Mouse (Mus musculus): ENCODE results near the gene Mvp. TPM values are rescaled to one million over a fixed set of nuclear protein-coding genes. Genes with fewer than 3 reads are reported as not detected.
A peak's percentile ranks its signal among the peaks of the same experiment; 100 is the strongest.

Gene Mvp
- polyA plus RNA-seq, 1 experiment = 8.3 TPM

- no peak for DNase-seq (ENCODE audit: extremely low spot score in 1 of 2, low spot score in 1 of 2)
These were observed 62.7 kb downstream of the Mvp start for GRCm38 (mm10) chr7:126951741-126952140.

- peak in 1 of 2 experiments; percentile 59 for DNase-seq (ENCODE audit: extremely low spot score in 1 of 2, low spot score in 1 of 2)
These were observed 63.5 kb downstream of the Mvp start for GRCm38 (mm10) chr7:126950647-126951615.

GRCm38 (mm10) chr7:126949793-126950646 lies 64.4 kb downstream of the Mvp start, which contains the start of gene Sez6l2:
Gene Sez6l2 (plus strand): TSS chr7:126950563.
- DNase-seq (ENCODE audit: extremely low spot score in 1 of 2, low spot score in 1 of 2) = peak; percentile 70 to 85

GRCm38 (mm10) chr7:126949403-126949792 lies 65.0 kb downstream of the Mvp start, which contains the start of gene Asphd1:
Gene Asphd1 (minus strand): TSS chr7:126949582.
- peak; percentile 45 to 74 for DNase-seq (ENCODE audit: extremely low spot score in 1 of 2, low spot score in 1 of 2)

- DNase-seq (ENCODE audit: extremely low spot score in 1 of 2, low spot score in 1 of 2) = no peak
These were observed 65.8 kb downstream of the Mvp start for GRCm38 (mm10) chr7:126948626-126949025.

- DNase-seq (ENCODE audit: extremely low spot score in 1 of 2, low spot score in 1 of 2) = peak in 1 of 2 experiments; percentile 30
These were observed 67.9 kb downstream of the Mvp start for GRCm38 (mm10) chr7:126946530-126946929.

GRCm38 (mm10) chr7:126941801-126942200 lies 72.6 kb downstream of the Mvp start:
- peak in 1 of 2 experiments; percentile 42 for DNase-seq (ENCODE audit: extremely low spot score in 1 of 2, low spot score in 1 of 2)

GRCm38 (mm10) chr7:126941171-126941570 lies 73.2 kb downstream of the Mvp start:
- DNase-seq (ENCODE audit: extremely low spot score in 1 of 2, low spot score in 1 of 2) = no peak

Other genes with a start within 250 kb of the Mvp start
- 4.4 and 6.4 TPM in 2 replicates for gene Gdpd3, start 248.3 kb downstream of the Mvp start, polyA plus RNA-seq (2012; rRNA removed)
- gene Ypel3, start 237.7 kb downstream of the Mvp start, polyA plus RNA-seq (2012; rRNA removed) = 439 and 535 TPM in 2 replicates
- gene Tbx6, start 233.1 kb downstream of the Mvp start, polyA plus RNA-seq (2012; rRNA removed) = 1.4 and 1.9 TPM in 2 replicates
- 84.5 and 85.1 TPM in 2 replicates for gene Ppp4c, start 222.1 kb downstream of the Mvp start, polyA plus RNA-seq (2012; rRNA removed)
- 130 and 142 TPM in 2 replicates for gene Fam57b, start 217.0 kb downstream of the Mvp start, polyA plus RNA-seq (2012; rRNA removed)
- gene 4930451I11Rik, start 183.0 kb downstream of the Mvp start, polyA plus RNA-seq (2012; rRNA removed) = 0.53 TPM in 1 of 2 replicates, not detected in the other
- 35.1 and 44.5 TPM in 2 replicates for gene Doc2a, start 167.2 kb downstream of the Mvp start, polyA plus RNA-seq (2012; rRNA removed)
- gene Hirip3, start 152.6 kb downstream of the Mvp start, polyA plus RNA-seq (2012; rRNA removed) = 89.0 and 92.5 TPM in 2 replicates
- gene Ino80e, start 152.2 kb downstream of the Mvp start, polyA plus RNA-seq (2012; rRNA removed) = 56.0 and 58.8 TPM in 2 replicates
- 105 and 110 TPM in 2 replicates for gene Taok2, start 129.9 kb downstream of the Mvp start, polyA plus RNA-seq (2012; rRNA removed)
- gene Tmem219, start 91.7 kb downstream of the Mvp start, polyA plus RNA-seq (2012; rRNA removed) = 27.7 and 30.9 TPM in 2 replicates
- 163 and 171 TPM in 2 replicates for gene Kctd13, start 85.7 kb downstream of the Mvp start, polyA plus RNA-seq (2012; rRNA removed)
- 46.4 and 54.9 TPM in 2 replicates for gene Asphd1, start 65.0 kb downstream of the Mvp start, polyA plus RNA-seq (2012; rRNA removed)
- gene Sez6l2, start 64.1 kb downstream of the Mvp start, polyA plus RNA-seq (2012; rRNA removed) = 175 and 194 TPM in 2 replicates
- 224 and 230 TPM in 2 replicates for gene Cdipt, start 38.7 kb downstream of the Mvp start, polyA plus RNA-seq (2012; rRNA removed)
- 0.80 and 1.0 TPM in 2 replicates for gene Cdiptos, start 38.5 kb downstream of the Mvp start, polyA plus RNA-seq (2012; rRNA removed)
- 1.7 and 2.4 TPM in 2 replicates for gene Pagr1b, start 1.9 kb upstream of the Mvp start, polyA plus RNA-seq (2012; rRNA removed)
- gene Pagr1a, start 2.7 kb upstream of the Mvp start, polyA plus RNA-seq (2012; rRNA removed) = 30.0 and 42.3 TPM in 2 replicates
- gene Gm42742, start 6.5 kb upstream of the Mvp start, polyA plus RNA-seq (2012; rRNA removed) = 95.5 and 113 TPM in 2 replicates
- 227 and 259 TPM in 2 replicates for gene Prrt2, start 6.6 kb upstream of the Mvp start, polyA plus RNA-seq (2012; rRNA removed)
- gene Maz, start 12.4 kb upstream of the Mvp start, polyA plus RNA-seq (2012; rRNA removed) = 165 and 186 TPM in 2 replicates
- 6.0 and 7.4 TPM in 2 replicates for gene Kif22, start 27.9 kb upstream of the Mvp start, polyA plus RNA-seq (2012; rRNA removed)
- gene Zg16, start 72.7 kb upstream of the Mvp start, polyA plus RNA-seq (2012; rRNA removed) = 0.16 and 0.23 TPM in 2 replicates
- 2.3 and 2.9 TPM in 2 replicates for gene AI467606, start 76.7 kb upstream of the Mvp start, polyA plus RNA-seq (2012; rRNA removed)
- 0.86 TPM in 2 replicates for gene Qprt, start 107.6 kb upstream of the Mvp start, polyA plus RNA-seq (2012; rRNA removed)
- gene Spn, start 123.2 kb upstream of the Mvp start, polyA plus RNA-seq (2012; rRNA removed) = 0.15 and 0.16 TPM in 2 replicates
- 97.1 and 102 TPM in 2 replicates for gene Cd2bp2, start 181.4 kb upstream of the Mvp start, polyA plus RNA-seq (2012; rRNA removed)
- 60.3 and 77.8 TPM in 2 replicates for gene Tbc1d10b, start 193.8 kb upstream of the Mvp start, polyA plus RNA-seq (2012; rRNA removed)
- gene Mylpf, start 194.3 kb upstream of the Mvp start, polyA plus RNA-seq (2012; rRNA removed) = 1.6 and 3.0 TPM in 2 replicates
- 13.5 and 13.8 TPM in 2 replicates for gene Zfp553, start 218.4 kb upstream of the Mvp start, polyA plus RNA-seq (2012; rRNA removed)
- gene Sept1, start 218.5 kb upstream of the Mvp start, polyA plus RNA-seq (2012; rRNA removed) = 10.2 and 13.3 TPM in 2 replicates
- 120 and 131 TPM in 2 replicates for gene Zfp771, start 229.7 kb upstream of the Mvp start, polyA plus RNA-seq (2012; rRNA removed)
- 27.9 and 30.1 TPM in 2 replicates for gene Dctpp1, start 246.1 kb upstream of the Mvp start, polyA plus RNA-seq (2012; rRNA removed)